Mouse (Mus musculus): ENCODE data around the gene Tekt5. TPM values are rescaled to one million over a fixed set of nuclear protein-coding genes. Genes with fewer than 3 reads are reported as not detected.

Gene Tekt5
- polyA plus RNA-seq (2011; ENCODE audit: insufficient read depth, insufficient read length, low replicate concordance, missing spikeins), result 0.77 TPM in 1 of 2 replicates, not detected in the other

- 37% methylated on average over 37 of the region's 37 CpGs for WGBS
- Histone ChIP-seq H3K4me1 (ENCODE audit: control insufficient read depth, insufficient read depth, low read length) (no peaks in the 10 kb centered on the region), H3K27ac (ENCODE audit: control insufficient read depth, insufficient read depth, low read depth, low read length, poor library complexity) (no peak within 1 kb of the TSS; the same call in 1 of the 2 replicates), H3K4me3 (replicated peaks; ENCODE audit: control insufficient read depth, low read depth, low read length) (no peak within 1 kb of the TSS)
- TF ChIP-seq CTCF (IDR thresholded peaks at IDR 0.05; ENCODE audit: control insufficient read depth, insufficient read depth, low read length), result peak; percentile 59
- no peak for TF ChIP-seq POLR2A (IDR thresholded peaks at IDR 0.05; ENCODE audit: borderline replicate concordance, control insufficient read depth, low read depth, low read length)
These were observed at the start of gene Tekt5 for GRCm38 (mm10) chr16:10394699-10395540. Gene Tekt5 (minus strand): TSS chr16:10395490.

- Histone ChIP-seq H3K4me1 (ENCODE audit: control insufficient read depth, insufficient read depth, low read length) (no peaks in the 10 kb centered on the region; the same call in 1 of the 2 replicates), H3K4me3 (replicated peaks; ENCODE audit: control insufficient read depth, low read depth, low read length) (no peak overlapping the region), H3K27ac (ENCODE audit: control insufficient read depth, insufficient read depth, low read depth, low read length, poor library complexity) (no peak overlapping the region)
- TF ChIP-seq CTCF (IDR thresholded peaks at IDR 0.05; ENCODE audit: control insufficient read depth, insufficient read depth, low read length), result no peak
- TF ChIP-seq POLR2A (IDR thresholded peaks at IDR 0.05; ENCODE audit: borderline replicate concordance, control insufficient read depth, low read depth, low read length), result no peak
These were observed 48.4 kb upstream of the Tekt5 start for GRCm38 (mm10) chr16:10443723-10444122.

GRCm38 (mm10) chr16:10441761-10442160 lies 46.5 kb upstream of the Tekt5 start:
- WGBS, result 29% methylated on average over 4 of the region's 4 CpGs
- Histone ChIP-seq H3K27ac (ENCODE audit: control insufficient read depth, insufficient read depth, low read depth, low read length, poor library complexity) (no peak overlapping the region), H3K4me3 (replicated peaks; ENCODE audit: control insufficient read depth, low read depth, low read length) (no peak overlapping the region), H3K4me1 (ENCODE audit: control insufficient read depth, insufficient read depth, low read length) (no peaks in the 10 kb centered on the region; the same call in 1 of the 2 replicates)
- TF ChIP-seq CTCF (IDR thresholded peaks at IDR 0.05; ENCODE audit: control insufficient read depth, insufficient read depth, low read length), result no peak
- TF ChIP-seq POLR2A (IDR thresholded peaks at IDR 0.05; ENCODE audit: borderline replicate concordance, control insufficient read depth, low read depth, low read length), result no peak

- 10% methylated on average over 6 of the region's 6 CpGs for WGBS
- Histone ChIP-seq H3K4me1 (ENCODE audit: control insufficient read depth, insufficient read depth, low read length) (no peaks in the 10 kb centered on the region; the same call in 1 of the 2 replicates), H3K27ac (ENCODE audit: control insufficient read depth, insufficient read depth, low read depth, low read length, poor library complexity) (no peak overlapping the region), H3K4me3 (replicated peaks; ENCODE audit: control insufficient read depth, low read depth, low read length) (no peak overlapping the region)
- no peak for TF ChIP-seq CTCF (IDR thresholded peaks at IDR 0.05; ENCODE audit: control insufficient read depth, insufficient read depth, low read length)
- TF ChIP-seq POLR2A (IDR thresholded peaks at IDR 0.05; ENCODE audit: borderline replicate concordance, control insufficient read depth, low read depth, low read length), result no peak
These were observed 46.0 kb upstream of the Tekt5 start for GRCm38 (mm10) chr16:10441328-10441727.

GRCm38 (mm10) chr16:10438055-10438454 lies 42.8 kb upstream of the Tekt5 start:
- H3K27ac ChIP-seq (ENCODE audit: control insufficient read depth, insufficient read depth, low read depth, low read length, poor library complexity), result no peak overlapping the region
- peaks cover 2% of the 10 kb centered on the region; the same call in 1 of the 2 replicates for H3K4me1 ChIP-seq (ENCODE audit: control insufficient read depth, insufficient read depth, low read length)
- TF ChIP-seq CTCF (IDR thresholded peaks at IDR 0.05; ENCODE audit: control insufficient read depth, insufficient read depth, low read length), result no peak
- TF ChIP-seq POLR2A (IDR thresholded peaks at IDR 0.05; ENCODE audit: borderline replicate concordance, control insufficient read depth, low read depth, low read length), result no peak
- no peak overlapping the region for H3K4me3 ChIP-seq (replicated peaks; ENCODE audit: control insufficient read depth, low read depth, low read length)
- WGBS, result 58% methylated on average over 5 of the region's 5 CpGs

DNA sequence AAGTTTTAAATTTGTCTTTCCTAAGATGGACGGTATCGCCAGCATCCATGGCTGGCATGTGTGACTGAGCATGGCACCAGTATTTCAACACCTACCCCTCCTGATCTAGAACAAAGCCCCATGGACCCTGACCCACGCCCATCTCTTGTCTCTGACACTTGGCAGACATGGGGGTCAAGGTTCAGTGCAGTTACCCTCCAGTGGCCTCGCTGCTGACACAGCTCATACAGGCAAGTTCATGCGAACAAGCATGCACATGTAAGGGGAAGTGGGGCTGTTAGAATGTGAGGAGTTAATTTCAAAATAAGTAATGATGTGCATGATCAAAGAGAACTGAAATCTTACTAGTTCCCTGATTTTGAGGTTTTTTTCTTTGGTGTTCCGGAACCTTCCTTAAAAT lies 40.9 kb upstream of the Tekt5 start:
- no peak overlapping the region for H3K4me3 ChIP-seq (replicated peaks; ENCODE audit: control insufficient read depth, low read depth, low read length)
- TF ChIP-seq CTCF (IDR thresholded peaks at IDR 0.05; ENCODE audit: control insufficient read depth, insufficient read depth, low read length) (no peak), POLR2A (IDR thresholded peaks at IDR 0.05; ENCODE audit: borderline replicate concordance, control insufficient read depth, low read depth, low read length) (no peak)
- H3K4me1 ChIP-seq (ENCODE audit: control insufficient read depth, insufficient read depth, low read length), result peaks cover 2% of the 10 kb centered on the region; the same call in 1 of the 2 replicates
- 70% methylated on average over 6 of the region's 6 CpGs for WGBS
- H3K27ac ChIP-seq (ENCODE audit: control insufficient read depth, insufficient read depth, low read depth, low read length, poor library complexity), result no peak overlapping the region

DNA sequence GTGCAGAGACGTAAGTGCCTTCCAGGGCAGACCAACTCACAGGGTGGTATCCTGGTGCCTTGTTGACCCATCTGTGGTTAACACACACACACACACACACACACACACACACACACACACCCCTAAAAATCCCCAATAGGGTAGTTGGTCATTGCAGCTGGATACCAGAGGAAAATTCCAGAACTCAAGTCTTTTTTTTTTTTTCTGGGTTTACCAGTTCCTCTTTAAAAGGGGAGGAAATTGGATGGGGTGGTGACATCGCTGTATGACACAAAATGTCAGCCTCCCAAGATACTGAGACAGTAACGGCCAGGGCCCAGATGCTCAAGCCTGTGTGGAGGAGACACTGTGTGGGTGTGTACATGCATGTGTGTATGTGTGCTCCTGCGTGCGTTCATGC lies 38.1 kb upstream of the Tekt5 start:
- H3K27ac ChIP-seq (ENCODE audit: control insufficient read depth, insufficient read depth, low read depth, low read length, poor library complexity), result no peak overlapping the region
- TF ChIP-seq POLR2A (IDR thresholded peaks at IDR 0.05; ENCODE audit: borderline replicate concordance, control insufficient read depth, low read depth, low read length) (no peak), CTCF (IDR thresholded peaks at IDR 0.05; ENCODE audit: control insufficient read depth, insufficient read depth, low read length) (0 out of 2 replicates have a peak, but pooled peaks have one; percentile 4)

DNA sequence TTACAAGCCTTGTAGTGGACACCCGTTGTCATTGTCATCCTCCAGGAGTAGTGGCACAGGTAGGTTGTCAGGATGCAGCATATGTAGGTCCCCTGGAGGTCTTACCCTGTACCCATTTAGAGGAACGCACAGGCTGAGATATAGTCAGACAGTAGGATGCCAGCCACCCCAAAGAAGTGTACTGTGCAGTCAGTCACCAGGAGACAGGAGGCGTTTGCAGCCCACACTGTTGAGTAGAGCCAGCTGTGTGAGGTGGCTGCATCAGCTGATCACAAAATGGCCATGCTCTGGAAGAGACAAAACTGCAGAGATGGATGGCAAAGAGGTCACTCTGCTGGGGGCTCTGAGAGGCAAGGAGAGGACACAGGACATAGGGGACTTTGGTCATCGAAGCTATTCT lies 37.1 kb upstream of the Tekt5 start:
- Histone ChIP-seq H3K27ac (ENCODE audit: control insufficient read depth, insufficient read depth, low read depth, low read length, poor library complexity) (no peak overlapping the region), H3K4me3 (replicated peaks; ENCODE audit: control insufficient read depth, low read depth, low read length) (no peak overlapping the region), H3K4me1 (ENCODE audit: control insufficient read depth, insufficient read depth, low read length) (peaks cover 2% of the 10 kb centered on the region; the same call in 1 of the 2 replicates)
- TF ChIP-seq POLR2A (IDR thresholded peaks at IDR 0.05; ENCODE audit: borderline replicate concordance, control insufficient read depth, low read depth, low read length) (no peak), CTCF (IDR thresholded peaks at IDR 0.05; ENCODE audit: control insufficient read depth, insufficient read depth, low read length) (no peak)
- 71% methylated on average over 4 of the region's 4 CpGs for WGBS

More for the DNA sequence above, 38.1 kb upstream of the Tekt5 start:
- Histone ChIP-seq H3K4me3 (replicated peaks; ENCODE audit: control insufficient read depth, low read depth, low read length) (no peak overlapping the region), H3K4me1 (ENCODE audit: control insufficient read depth, insufficient read depth, low read length) (peaks cover 2% of the 10 kb centered on the region; the same call in 1 of the 2 replicates)
- 51% methylated on average over 5 of the region's 5 CpGs for WGBS

Measured in bone marrow, adult 2 months (tissue).